Mouse (Mus musculus) embryonic fibroblast, embryonic 13.5 days (primary cell): ENCODE results near the gene Gm21833.

Experiments
- CTCF ChIP-seq: IDR thresholded peaks from 2 replicates; pipeline ENCODE4 v1.5.1; 2011; ENCODE audit warnings: mild to moderate bottlenecking, control low read depth, low read length, moderate library complexity, borderline replicate concordance; ENCODE audit not compliant: insufficient read depth
- POLR2A ChIP-seq: IDR thresholded peaks from 2 replicates; pipeline ENCODE4 v1.6.1; 2011; ENCODE audit warnings: low read depth, mild to moderate bottlenecking, control low read depth, low read length, moderate library complexity

DNA sequence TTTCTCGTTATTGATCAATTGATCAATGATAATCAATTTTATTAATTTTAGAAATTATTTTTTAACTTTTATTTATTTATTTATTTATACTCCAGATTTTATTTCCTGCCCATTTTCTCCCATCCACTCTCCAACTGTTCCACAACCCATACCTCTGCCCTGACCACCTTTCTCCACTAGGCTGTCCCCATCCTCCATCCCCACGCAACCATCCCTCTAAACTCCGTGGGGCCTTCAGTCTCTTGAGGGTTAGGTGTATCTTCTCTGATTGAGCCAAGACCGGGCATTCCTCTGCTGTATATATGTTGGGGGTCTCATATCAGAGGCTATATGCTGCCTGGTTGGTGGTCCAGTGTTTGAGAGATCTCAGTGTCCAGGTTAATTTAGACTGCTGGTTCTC lies 31.7 kb upstream of the Gm21833 start:
- no peak for TF ChIP-seq POLR2A
- TF ChIP-seq CTCF = no peak
